Mouse (Mus musculus): ENCODE data around the gene Fbxo4. TPM values are rescaled to one million over a fixed set of nuclear protein-coding genes. Genes with fewer than 3 reads are reported as not detected.

The Fbxo4 gene
- total and polyA plus RNA-seq, 3 experiments = 2.1 to 23.2 (median 17.2) TPM

- no peak for ATAC-seq (ENCODE audit: extremely low read depth, insufficient number of reproducible peaks, low FRiP score, poor library complexity, severe bottlenecking)
- H3K4me1 ChIP-seq (ENCODE audit: insufficient read depth, low read depth, low read length) = peaks cover 6% of the 10 kb centered on the region
- H3K36me3 ChIP-seq (replicated peaks) = peaks cover 44% of the 10 kb centered on the region
- no peak for TF ChIP-seq GATA1 (IDR thresholded peaks at IDR 0.05; ENCODE audit: borderline replicate concordance, low read length)
- TF ChIP-seq POLR2AphosphoS5 (IDR thresholded peaks at IDR 0.05; ENCODE audit: insufficient replicate concordance, low read depth, low read length) = no peak
- no peak for TF ChIP-seq CTCF (IDR thresholded peaks at IDR 0.05; ENCODE audit: low read depth, low read length)
- TF ChIP-seq GATA2 (IDR thresholded peaks at IDR 0.05; ENCODE audit: borderline replicate concordance, low read depth, low read length) = no peak
- no peak for TF ChIP-seq TAL1 (conservative IDR thresholded peaks at IDR 0.05; ENCODE audit: low read depth, low read length)
- H3K9me3 ChIP-seq (replicated peaks) = no peaks in the 10 kb centered on the region
- H3K4me3 ChIP-seq (ENCODE audit: low read depth, low read length) = no peak overlapping the region
- no peaks in the 10 kb centered on the region for H3K27me3 ChIP-seq (ENCODE audit: insufficient read depth, low read length)
- DNase-seq (ENCODE audit: low spot score) = no peak
Observed at GRCm38 (mm10) chr15:3984876-3985275, 5.5 kb upstream of the Fbxo4 start.

- Histone ChIP-seq H3K27me3 (ENCODE audit: insufficient read depth, low read length) (no peaks in the 10 kb centered on the region), H3K4me1 (ENCODE audit: insufficient read depth, low read depth, low read length) (peaks cover 17% of the 10 kb centered on the region), H3K4me3 (ENCODE audit: low read depth, low read length) (no peak overlapping the region), H3K9me3 (replicated peaks) (no peaks in the 10 kb centered on the region), H3K36me3 (replicated peaks) (peaks cover 38% of the 10 kb centered on the region)
- DNase-seq (ENCODE audit: low spot score) (no peak), ATAC-seq (ENCODE audit: extremely low read depth, insufficient number of reproducible peaks, low FRiP score, poor library complexity, severe bottlenecking) (no peak)
- TF ChIP-seq CTCF (IDR thresholded peaks at IDR 0.05; ENCODE audit: low read depth, low read length) (no peak), GATA2 (IDR thresholded peaks at IDR 0.05; ENCODE audit: borderline replicate concordance, low read depth, low read length) (no peak), TAL1 (conservative IDR thresholded peaks at IDR 0.05; ENCODE audit: low read depth, low read length) (no peak), GATA1 (IDR thresholded peaks at IDR 0.05; ENCODE audit: borderline replicate concordance, low read length) (no peak), POLR2AphosphoS5 (IDR thresholded peaks at IDR 0.05; ENCODE audit: insufficient replicate concordance, low read depth, low read length) (no peak)
Observed at GRCm38 (mm10) chr15:3982732-3983131, 3.4 kb upstream of the Fbxo4 start.

DNA sequence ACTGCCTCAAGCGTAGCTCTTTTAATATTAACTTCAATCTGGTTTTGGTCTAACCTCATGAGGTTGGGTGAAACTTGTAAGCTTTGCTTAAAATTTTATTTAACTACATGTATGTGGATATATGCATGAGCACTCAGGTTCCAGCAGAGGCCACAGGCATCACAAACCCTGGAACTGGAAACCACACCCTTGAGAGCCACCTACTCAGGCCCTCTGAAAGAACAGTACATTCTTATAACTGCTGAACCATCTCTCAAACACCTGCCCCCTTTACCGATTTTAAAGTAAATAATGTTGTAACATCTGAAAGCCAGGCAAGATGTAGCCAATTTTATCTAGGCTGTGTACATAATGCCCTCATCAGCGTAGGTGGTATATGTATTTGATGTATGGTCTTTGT, 498 bp upstream of the Fbxo4 start:
- TF ChIP-seq TAL1 (conservative IDR thresholded peaks at IDR 0.05; ENCODE audit: low read depth, low read length) = no peak
- no peak for TF ChIP-seq POLR2AphosphoS5 (IDR thresholded peaks at IDR 0.05; ENCODE audit: insufficient replicate concordance, low read depth, low read length)
- TF ChIP-seq GATA1 (IDR thresholded peaks at IDR 0.05; ENCODE audit: borderline replicate concordance, low read length) = no peak
- TF ChIP-seq CTCF (IDR thresholded peaks at IDR 0.05; ENCODE audit: low read depth, low read length) = no peak
- H3K9me3 ChIP-seq (replicated peaks) = no peaks in the 10 kb centered on the region
- ATAC-seq (ENCODE audit: extremely low read depth, insufficient number of reproducible peaks, low FRiP score, poor library complexity, severe bottlenecking) (no peak), DNase-seq (ENCODE audit: low spot score) (no peak)
- peaks cover 26% of the 10 kb centered on the region for H3K36me3 ChIP-seq (replicated peaks)
- H3K4me3 ChIP-seq (ENCODE audit: low read depth, low read length) = no peak overlapping the region; the same call in 1 of the 2 replicates
- peaks cover 17% of the 10 kb centered on the region for H3K4me1 ChIP-seq (ENCODE audit: insufficient read depth, low read depth, low read length)
- H3K27me3 ChIP-seq (ENCODE audit: insufficient read depth, low read length) = no peaks in the 10 kb centered on the region

DNA sequence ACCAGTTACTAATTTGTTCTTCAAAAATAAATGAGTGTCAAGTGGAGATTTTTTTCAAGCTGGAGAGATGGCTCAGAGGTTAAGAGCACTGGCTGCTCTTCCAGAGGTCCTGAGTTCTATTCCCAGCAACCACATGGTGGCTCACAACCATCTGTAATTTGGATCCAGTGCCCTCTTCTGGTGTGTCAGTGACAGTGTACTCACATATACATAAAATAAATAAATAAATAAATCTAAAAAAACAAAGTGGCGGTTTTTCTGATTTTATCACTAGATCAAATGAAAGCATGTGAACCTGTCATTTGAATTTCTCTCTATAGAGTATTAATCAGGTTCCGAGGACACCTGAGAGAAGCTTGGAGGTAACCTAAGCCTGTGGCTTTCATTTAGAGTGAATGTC, 1.1 kb downstream of the Fbxo4 start:
- Histone ChIP-seq H3K4me1 (ENCODE audit: insufficient read depth, low read depth, low read length) (peaks cover 17% of the 10 kb centered on the region), H3K4me3 (ENCODE audit: low read depth, low read length) (no peak overlapping the region), H3K9me3 (replicated peaks) (no peaks in the 10 kb centered on the region), H3K27me3 (ENCODE audit: insufficient read depth, low read length) (no peaks in the 10 kb centered on the region), H3K36me3 (replicated peaks) (peaks cover 16% of the 10 kb centered on the region)
- DNase-seq (ENCODE audit: low spot score) (no peak), ATAC-seq (ENCODE audit: extremely low read depth, insufficient number of reproducible peaks, low FRiP score, poor library complexity, severe bottlenecking) (no peak)
- TF ChIP-seq GATA1 (IDR thresholded peaks at IDR 0.05; ENCODE audit: borderline replicate concordance, low read length) (no peak), GATA2 (IDR thresholded peaks at IDR 0.05; ENCODE audit: borderline replicate concordance, low read depth, low read length) (no peak), POLR2AphosphoS5 (IDR thresholded peaks at IDR 0.05; ENCODE audit: insufficient replicate concordance, low read depth, low read length) (no peak)

- no peak overlapping the region for H3K4me3 ChIP-seq (ENCODE audit: low read depth, low read length)
- ATAC-seq (ENCODE audit: extremely low read depth, insufficient number of reproducible peaks, low FRiP score, poor library complexity, severe bottlenecking) (no peak), DNase-seq (ENCODE audit: low spot score) (no peak)
- peaks cover 27% of the 10 kb centered on the region for H3K36me3 ChIP-seq (replicated peaks)
- no peaks in the 10 kb centered on the region for H3K4me1 ChIP-seq (ENCODE audit: insufficient read depth, low read depth, low read length)
- H3K9me3 ChIP-seq (replicated peaks) = no peaks in the 10 kb centered on the region
- no peaks in the 10 kb centered on the region for H3K27me3 ChIP-seq (ENCODE audit: insufficient read depth, low read length)
- TF ChIP-seq GATA1 (IDR thresholded peaks at IDR 0.05; ENCODE audit: borderline replicate concordance, low read length) = no peak
- no peak for TF ChIP-seq TAL1 (conservative IDR thresholded peaks at IDR 0.05; ENCODE audit: low read depth, low read length)
- TF ChIP-seq GATA2 (IDR thresholded peaks at IDR 0.05; ENCODE audit: borderline replicate concordance, low read depth, low read length) = no peak
- no peak for TF ChIP-seq CTCF (IDR thresholded peaks at IDR 0.05; ENCODE audit: low read depth, low read length)
- TF ChIP-seq POLR2AphosphoS5 (IDR thresholded peaks at IDR 0.05; ENCODE audit: insufficient replicate concordance, low read depth, low read length) = no peak
Observed at GRCm38 (mm10) chr15:3973300-3973699, 6.1 kb downstream of the Fbxo4 start.

DNA sequence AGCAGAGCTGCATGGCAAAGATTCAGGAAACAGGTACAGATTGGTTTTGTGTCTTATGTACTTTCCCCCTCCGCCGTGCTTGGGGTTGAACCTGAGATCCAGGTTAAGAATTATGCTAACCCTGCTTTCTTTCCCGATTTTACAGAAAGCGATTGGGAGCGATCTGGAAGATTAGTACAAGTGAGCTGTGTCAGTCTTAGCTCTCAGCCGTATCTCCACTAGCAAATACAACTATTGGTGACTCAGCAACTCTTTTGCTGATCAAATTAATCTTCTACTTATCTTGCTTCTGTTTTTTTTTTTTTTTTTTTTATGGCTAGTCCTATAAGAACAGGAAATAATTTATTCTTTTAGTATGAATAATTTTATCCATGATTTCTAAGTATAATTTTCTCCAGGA, 9.2 kb downstream of the Fbxo4 start:
- TF ChIP-seq GATA2 (IDR thresholded peaks at IDR 0.05; ENCODE audit: borderline replicate concordance, low read depth, low read length) (no peak), GATA1 (IDR thresholded peaks at IDR 0.05; ENCODE audit: borderline replicate concordance, low read length) (no peak), POLR2AphosphoS5 (IDR thresholded peaks at IDR 0.05; ENCODE audit: insufficient replicate concordance, low read depth, low read length) (no peak), TAL1 (conservative IDR thresholded peaks at IDR 0.05; ENCODE audit: low read depth, low read length) (no peak), CTCF (IDR thresholded peaks at IDR 0.05; ENCODE audit: low read depth, low read length) (no peak)
- no peaks in the 10 kb centered on the region for H3K4me1 ChIP-seq (ENCODE audit: insufficient read depth, low read depth, low read length)

More for the DNA sequence above, 9.2 kb downstream of the Fbxo4 start:
- no peaks in the 10 kb centered on the region for H3K9me3 ChIP-seq (replicated peaks)
- no peak for DNase-seq (ENCODE audit: low spot score)
- H3K36me3 ChIP-seq (replicated peaks) = peaks cover 25% of the 10 kb centered on the region
- no peak overlapping the region for H3K4me3 ChIP-seq (ENCODE audit: low read depth, low read length)
- H3K27me3 ChIP-seq (ENCODE audit: insufficient read depth, low read length) = no peaks in the 10 kb centered on the region
- ATAC-seq (ENCODE audit: extremely low read depth, insufficient number of reproducible peaks, low FRiP score, poor library complexity, severe bottlenecking) = no peak; the same call in 1 of the 2 replicates

Data from G1E (cell line).